Mouse (Mus musculus) retina, postnatal 1 day (tissue): ENCODE measurements around the gene Acvr1.

ENCODE experiments used
- DNase-seq: peaks from one replicate; pipeline ENCODE4 v3.0.0-alpha.2; 2012

The Acvr1 gene

DNA sequence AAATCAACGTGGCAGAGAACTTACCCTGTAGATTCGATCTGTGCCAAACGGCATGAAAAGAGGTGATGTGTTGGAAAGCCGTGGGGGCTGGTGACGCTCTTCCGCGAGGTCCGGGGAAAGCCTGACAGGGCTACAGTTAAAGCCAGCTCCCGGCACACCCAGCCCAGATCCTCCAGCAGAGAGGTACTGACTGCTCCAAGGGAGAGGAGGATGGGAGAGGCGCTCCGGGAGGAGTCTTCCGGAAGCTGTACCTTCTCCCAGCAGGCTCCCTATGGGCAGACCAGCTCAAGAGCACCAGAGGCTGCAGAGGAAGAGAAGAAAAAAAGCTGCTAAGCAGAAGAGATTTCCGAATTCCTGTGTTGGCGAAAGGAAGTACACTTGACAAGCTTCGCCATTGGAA is 51.0 kb downstream of the Acvr1 start:
- no peak for DNase-seq

- DNase-seq: no peak
Measured at GRCm38 (mm10) chr2:58514489-58514888, 52.5 kb downstream of the Acvr1 start.

GRCm38 (mm10) chr2:58513212-58513611 is 53.7 kb downstream of the Acvr1 start:
- DNase-seq: no peak

- no peak for DNase-seq
Measured at GRCm38 (mm10) chr2:58510192-58510591, 56.8 kb downstream of the Acvr1 start.

GRCm38 (mm10) chr2:58505306-58506090 is 61.5 kb downstream of the Acvr1 start:
- DNase-seq: no peak

GRCm38 (mm10) chr2:58496647-58497410 is 70.1 kb downstream of the Acvr1 start:
- no peak for DNase-seq

- no peak for DNase-seq
Measured at GRCm38 (mm10) chr2:58495271-58495670, 71.7 kb downstream of the Acvr1 start.

DNA sequence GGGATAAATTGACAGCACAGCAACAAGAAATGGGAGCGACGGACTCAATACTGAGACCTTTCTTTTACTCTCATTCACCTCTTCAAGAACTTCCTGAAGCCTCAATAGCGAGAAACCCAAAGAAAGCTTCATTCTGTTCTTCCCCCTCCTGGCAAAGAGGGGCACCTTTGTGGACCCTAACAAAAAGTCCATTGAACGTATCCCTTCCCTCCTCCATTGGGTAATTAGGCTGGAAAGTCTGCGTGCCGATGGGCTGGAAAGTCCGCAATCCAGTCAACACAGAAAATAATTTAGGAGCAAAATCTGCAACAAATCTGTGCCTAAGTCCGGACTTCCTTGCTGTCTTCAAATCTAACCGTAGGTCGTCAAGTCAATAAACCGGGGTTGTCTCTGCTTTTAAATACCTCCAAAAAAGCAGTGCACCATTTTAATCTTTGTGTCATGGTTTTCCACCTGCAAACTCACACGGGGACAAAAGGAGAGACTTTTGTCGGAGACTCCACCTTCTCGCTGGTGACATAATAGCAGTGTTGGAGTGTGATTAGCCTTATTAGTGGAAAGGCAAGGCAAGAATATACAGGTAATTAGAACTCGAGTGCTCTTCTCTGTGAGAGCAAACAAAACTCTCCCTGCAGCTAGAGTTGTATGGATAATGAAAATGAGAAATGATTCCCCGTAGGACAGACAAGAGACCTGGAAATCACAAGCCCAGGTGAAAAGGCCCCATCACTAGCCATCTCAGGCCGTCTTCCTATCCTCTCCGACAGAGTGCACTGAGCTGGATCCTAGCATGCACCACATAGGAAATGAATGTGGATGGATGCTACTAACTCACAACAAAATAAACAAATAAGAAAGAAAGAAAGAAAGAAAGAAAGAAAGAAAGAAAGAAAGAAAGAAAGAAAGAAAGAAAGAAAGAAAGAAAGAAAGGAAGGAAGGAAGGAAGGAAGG is 73.0 kb downstream of the Acvr1 start:
- no peak for DNase-seq

- no peak for DNase-seq
Measured at GRCm38 (mm10) chr2:58489275-58489674, 77.7 kb downstream of the Acvr1 start.

DNA sequence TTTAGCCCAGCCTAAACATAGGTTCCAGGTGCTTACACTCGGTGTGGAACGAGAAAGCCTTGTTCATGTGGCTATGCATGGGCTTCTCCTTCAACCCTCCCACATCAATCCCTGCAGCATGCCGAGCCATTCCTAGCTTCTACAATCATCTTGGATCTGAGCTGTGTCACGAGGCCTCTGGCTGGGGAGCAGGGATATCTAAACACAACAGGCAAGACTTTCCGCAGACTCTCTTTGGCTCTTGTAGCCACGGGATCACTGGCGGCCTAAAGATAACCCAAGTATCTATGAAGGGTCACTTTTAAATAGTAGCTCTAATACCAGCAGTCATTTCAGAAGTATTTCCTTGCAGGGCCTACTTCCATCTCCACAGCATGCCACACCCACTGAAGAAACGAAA is 78.6 kb downstream of the Acvr1 start:
- DNase-seq: no peak

DNA sequence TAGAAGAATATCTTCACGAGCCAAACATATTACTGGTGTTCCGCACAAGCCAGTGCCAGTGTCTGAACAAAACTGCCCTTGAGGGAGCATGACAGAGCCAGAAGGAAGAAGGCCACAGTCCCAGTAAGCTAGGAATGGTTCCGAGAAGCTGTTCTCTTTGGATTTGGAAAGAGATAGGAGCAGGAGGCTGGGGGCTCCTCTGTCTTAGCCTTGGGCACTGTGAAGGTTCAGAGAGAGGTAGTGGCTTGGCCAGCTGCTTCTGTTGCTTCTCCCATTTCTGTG is 79.7 kb downstream of the Acvr1 start:
- no peak for DNase-seq

GRCm38 (mm10) chr2:58486441-58487278 is 80.3 kb downstream of the Acvr1 start:
- DNase-seq: peak; percentile 37

- DNase-seq: no peak
Measured at GRCm38 (mm10) chr2:58485683-58486082, 81.3 kb downstream of the Acvr1 start.

- DNase-seq: peak; percentile 33
Measured at GRCm38 (mm10) chr2:58485152-58485551, 81.8 kb downstream of the Acvr1 start.

DNA sequence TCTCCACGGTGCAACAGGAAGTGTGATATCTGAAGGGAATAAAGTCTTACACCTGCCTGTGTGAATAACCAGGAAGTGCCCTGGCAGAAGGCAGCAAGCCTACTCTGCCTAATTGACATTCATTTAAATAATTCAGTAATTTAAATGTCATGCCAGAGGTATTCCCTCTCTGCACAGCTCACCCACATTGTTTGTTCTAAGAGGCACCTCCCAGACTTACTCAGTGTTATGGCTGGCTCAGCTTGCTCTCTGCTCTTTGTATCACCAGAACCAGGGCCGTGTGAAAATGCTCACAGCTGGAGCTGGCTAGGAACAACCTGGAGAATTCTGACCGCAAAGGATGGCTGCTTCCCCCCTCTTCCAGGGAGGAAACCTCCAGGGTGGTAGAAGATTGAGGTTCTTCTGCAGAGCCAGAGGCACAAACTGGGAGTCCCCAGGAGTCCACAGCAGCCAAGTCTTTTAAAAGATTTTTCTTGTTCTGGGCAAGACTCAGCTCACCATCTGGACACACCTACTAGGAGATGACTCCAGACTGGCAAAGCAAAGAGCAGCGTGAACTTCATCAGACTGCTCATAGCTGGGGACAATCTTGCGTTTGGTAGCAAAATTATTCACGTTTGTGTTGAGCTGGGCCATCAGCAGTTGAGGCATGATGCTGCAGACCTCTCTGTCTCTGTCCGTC is 82.5 kb downstream of the Acvr1 start:
- DNase-seq: no peak

GRCm38 (mm10) chr2:58481450-58482100 is 85.4 kb downstream of the Acvr1 start:
- no peak for DNase-seq

- no peak for DNase-seq
Measured at GRCm38 (mm10) chr2:58480764-58481163, 86.2 kb downstream of the Acvr1 start.

GRCm38 (mm10) chr2:58479536-58479935 is 87.4 kb downstream of the Acvr1 start:
- DNase-seq: no peak

DNA sequence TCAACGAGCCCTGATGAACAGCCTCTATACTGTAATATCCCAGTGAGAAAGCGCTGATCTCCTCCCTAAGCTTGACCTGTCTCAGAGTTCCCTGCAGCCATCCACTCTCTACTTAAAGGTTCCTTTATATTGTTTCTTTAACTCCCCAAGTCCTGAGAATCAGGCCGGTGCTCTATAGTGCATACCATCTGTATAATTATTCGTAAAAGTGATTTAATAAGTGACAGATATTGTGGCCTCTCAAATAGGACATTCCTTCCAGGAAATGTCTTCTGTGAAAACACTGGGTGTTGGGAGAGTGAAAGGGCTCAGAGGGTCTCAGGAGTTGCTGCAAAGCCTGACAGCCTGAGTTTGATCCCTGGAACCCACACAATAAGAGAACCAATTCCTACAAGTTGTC is 88.8 kb downstream of the Acvr1 start:
- DNase-seq: no peak

DNA sequence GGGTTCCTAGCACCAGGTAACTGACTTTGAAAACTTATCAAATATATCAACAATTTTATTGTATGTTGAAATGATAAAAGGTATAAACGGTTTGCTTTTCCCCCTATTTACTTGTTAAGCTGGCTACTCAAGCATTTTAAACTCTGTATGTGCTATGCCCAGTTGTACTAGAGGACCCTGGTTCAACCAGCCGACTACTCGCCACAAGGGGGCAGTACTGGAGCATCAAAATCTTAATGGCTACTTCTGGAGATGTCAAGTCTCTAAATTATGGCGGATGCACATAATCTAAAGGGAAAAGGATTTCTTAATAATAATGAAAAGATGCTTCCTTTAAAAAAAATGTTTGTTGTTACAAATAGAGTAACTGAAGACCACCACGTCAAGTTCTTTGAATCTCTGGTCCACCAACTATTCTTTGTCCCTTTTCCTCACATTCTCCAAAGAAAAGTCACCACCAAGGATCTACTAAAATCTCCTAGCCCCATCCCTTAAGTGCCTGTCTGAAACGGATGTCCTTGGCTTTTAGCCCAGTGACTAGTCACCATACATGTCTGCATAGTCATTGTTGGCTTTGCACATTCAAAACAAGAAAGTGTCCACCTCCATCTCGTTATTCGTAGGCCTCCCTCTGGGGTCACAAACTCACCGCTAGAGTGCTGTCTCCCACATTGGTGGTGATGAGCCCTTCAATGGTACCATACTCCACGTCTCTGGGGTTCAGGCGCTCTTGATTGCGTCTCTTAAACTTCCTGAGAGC is 89.8 kb downstream of the Acvr1 start:
- DNase-seq: peak; percentile 81

- DNase-seq: no peak
Measured at GRCm38 (mm10) chr2:58475578-58475977, 91.4 kb downstream of the Acvr1 start.
